Mouse (Mus musculus) CH12.LX (cell line): ENCODE data around the gene Strc. TPM values are rescaled to one million over a fixed set of nuclear protein-coding genes. Genes with fewer than 3 reads are reported as not detected.
A peak's percentile ranks its signal among the peaks of the same experiment; 100 is the strongest.

Experiments
- DNase-seq: peaks from one replicate; pipeline ENCODE4 v3.0.0-alpha.2; 2013; ENCODE audit errors: extremely low read depth
- H3K27ac ChIP-seq: 2 replicates; pipeline ENCODE4 v1.5.1; 2012; ENCODE audit warnings: low read depth, mild to moderate bottlenecking, control low read depth, moderate library complexity; ENCODE audit not compliant: insufficient read depth
- H3K27me3 ChIP-seq: replicated peaks from 2 replicates; pipeline ENCODE3; 2012; ENCODE audit warnings: inconsistent platforms
- H3K36me3 ChIP-seq, 2 experiments: replicated peaks in 1 of 2; 2 replicates each; pipeline versions ENCODE3 to v1.6.1; 2012; ENCODE audit warnings: inconsistent platforms in 1 of 2, low read length in 1 of 2, mild to moderate bottlenecking in 1 of 2, mixed read lengths in 1 of 2, moderate library complexity in 1 of 2; ENCODE audit not compliant: control insufficient read depth in 1 of 2, insufficient read depth in 1 of 2
- H3K4me1 ChIP-seq, 2 experiments: 2 replicates each; pipeline ENCODE4 v1.6.1; 2012; ENCODE audit warnings: inconsistent platforms in 1 of 2, moderate library complexity in 1 of 2; ENCODE audit not compliant: insufficient read depth in 2 of 2, control insufficient read depth in 1 of 2
- H3K4me2 ChIP-seq: 2 replicates; pipeline ENCODE4 v1.6.1; 2012; ENCODE audit warnings: low read depth, mild to moderate bottlenecking, control low read depth; ENCODE audit not compliant: poor library complexity, insufficient read depth, severe bottlenecking
- H3K4me3 ChIP-seq, 3 experiments: fragments of 150-350 bp in 1 of 3; sonication (generic) in 1 of 3; replicated peaks in 1 of 3; 2 replicates each; pipeline versions ENCODE3 to v1.5.1; 2011 to 2012; ENCODE audit warnings: low read depth in 2 of 3, low read length in 2 of 3, mild to moderate bottlenecking in 2 of 3, moderate library complexity in 2 of 3, control low read depth in 1 of 3, improper control_type of control experiment in 1 of 3, inconsistent platforms in 1 of 3, mixed read lengths in 1 of 3; ENCODE audit not compliant: poor library complexity in 1 of 3
- H3K79me2 ChIP-seq: replicated peaks from 2 replicates; pipeline ENCODE4 v1.6.1; 2012; ENCODE audit warnings: mild to moderate bottlenecking, moderate library complexity; ENCODE audit not compliant: control insufficient read depth, poor library complexity, insufficient read depth, severe bottlenecking; ENCODE audit errors: extremely low read depth
- H3K9ac ChIP-seq: 2 replicates; pipeline ENCODE4 v1.6.1; 2012; ENCODE audit warnings: low read depth, mild to moderate bottlenecking, control low read depth, moderate library complexity; ENCODE audit not compliant: insufficient read depth
- H3K9me3 ChIP-seq: replicated peaks from 2 replicates; pipeline ENCODE3; 2012; ENCODE audit warnings: low read length, inconsistent platforms, mixed read lengths
- CHD1 ChIP-seq: IDR thresholded peaks from 2 replicates; pipeline ENCODE4 v1.6.1; 2012; ENCODE audit warnings: low read depth, low read length, improper control_type of control experiment, inconsistent platforms
- CHD2 ChIP-seq: IDR thresholded peaks from 2 replicates; pipeline ENCODE4 v1.6.1; 2011; ENCODE audit warnings: low read length, improper control_type of control experiment
- CTCF ChIP-seq, 2 experiments: IDR thresholded peaks in 1 of 2; conservative IDR thresholded peaks in 1 of 2; 2 replicates each; pipeline ENCODE4 v1.5.1; 2011 to 2012; ENCODE audit warnings: low read depth in 2 of 2, low read length in 2 of 2, improper control_type of control experiment in 1 of 2, inconsistent platforms in 1 of 2, mild to moderate bottlenecking in 1 of 2, moderate library complexity in 1 of 2
- E2F4 ChIP-seq: IDR thresholded peaks from 2 replicates; pipeline ENCODE4 v1.6.1; 2011; ENCODE audit warnings: low read depth, low read length, improper control_type of control experiment; ENCODE audit not compliant: insufficient replicate concordance
- EP300 ChIP-seq: IDR thresholded peaks from 2 replicates; pipeline ENCODE4 v1.6.1; 2011; ENCODE audit warnings: low read length, improper control_type of control experiment
- ETS1 ChIP-seq: conservative IDR thresholded peaks from 2 replicates; pipeline ENCODE4 v1.6.1; 2012; ENCODE audit warnings: low read depth, mild to moderate bottlenecking, inconsistent platforms, low read length, improper control_type of control experiment, moderate library complexity
- GABPA ChIP-seq: IDR thresholded peaks from 2 replicates; pipeline ENCODE4 v1.6.1; 2012; ENCODE audit warnings: low read depth, low read length, improper control_type of control experiment, inconsistent platforms; ENCODE audit not compliant: insufficient replicate concordance
- IRF4 ChIP-seq: IDR thresholded peaks from 2 replicates; pipeline ENCODE4 v1.6.1; 2014; ENCODE audit warnings: low read depth, mild to moderate bottlenecking, inconsistent platforms, low read length, improper control_type of control experiment
- JUND ChIP-seq: conservative IDR thresholded peaks from 2 replicates; pipeline ENCODE4 v1.6.1; 2011; ENCODE audit warnings: low read depth, low read length, improper control_type of control experiment
- KAT2A ChIP-seq: IDR thresholded peaks from 2 replicates; pipeline ENCODE4 v1.6.1; 2012; ENCODE audit warnings: low read length, improper control_type of control experiment, inconsistent platforms; ENCODE audit not compliant: insufficient replicate concordance
- MAFK ChIP-seq: IDR thresholded peaks from 2 replicates; pipeline ENCODE4 v1.6.1; 2011; ENCODE audit warnings: low read length, improper control_type of control experiment; ENCODE audit not compliant: insufficient replicate concordance
- MAX ChIP-seq: IDR thresholded peaks from 2 replicates; pipeline ENCODE4 v1.6.1; 2011; ENCODE audit warnings: low read length, improper control_type of control experiment
- MAZ ChIP-seq: IDR thresholded peaks from 2 replicates; pipeline ENCODE4 v1.6.1; 2012; ENCODE audit warnings: low read depth, mild to moderate bottlenecking, inconsistent platforms, low read length, improper control_type of control experiment, moderate library complexity
- MXI1 ChIP-seq: IDR thresholded peaks from 2 replicates; pipeline ENCODE4 v1.6.1; 2011; ENCODE audit warnings: mild to moderate bottlenecking, low read depth, low read length, improper control_type of control experiment
- MYC ChIP-seq: IDR thresholded peaks from 2 replicates; pipeline ENCODE4 v1.6.1; 2011; ENCODE audit warnings: low read depth, mild to moderate bottlenecking, improper control_type of control experiment, low read length
- NRF1 ChIP-seq: IDR thresholded peaks from 2 replicates; pipeline ENCODE4 v1.6.1; 2014; ENCODE audit warnings: low read depth, mild to moderate bottlenecking, inconsistent platforms, low read length, improper control_type of control experiment, moderate library complexity
- PAX5 ChIP-seq: IDR thresholded peaks from 2 replicates; pipeline ENCODE4 v1.6.1; 2012; ENCODE audit warnings: low read length, inconsistent platforms, mixed read lengths
- POLR2A ChIP-seq: IDR thresholded peaks from 2 replicates; pipeline ENCODE4 v1.6.1; 2011; ENCODE audit warnings: low read depth, mild to moderate bottlenecking, improper control_type of control experiment, low read length
- POLR2AphosphoS2 ChIP-seq: IDR thresholded peaks from 2 replicates; pipeline ENCODE4 v1.6.1; 2011; ENCODE audit warnings: low read depth, low read length, improper control_type of control experiment
- RAD21 ChIP-seq: IDR thresholded peaks from 2 replicates; pipeline ENCODE4 v1.6.1; 2011; ENCODE audit warnings: low read depth, mild to moderate bottlenecking, low read length, improper control_type of control experiment, moderate library complexity
- SIN3A ChIP-seq: IDR thresholded peaks from 2 replicates; pipeline ENCODE4 v1.6.1; 2012; ENCODE audit warnings: low read length, improper control_type of control experiment, inconsistent platforms
- SMC3 ChIP-seq: IDR thresholded peaks from 2 replicates; pipeline ENCODE4 v1.6.1; 2011; ENCODE audit warnings: low read depth, low read length, improper control_type of control experiment
- TBP ChIP-seq: conservative IDR thresholded peaks from 2 replicates; pipeline ENCODE4 v1.6.1; 2011; ENCODE audit warnings: low read depth, low read length, improper control_type of control experiment
- UBTF ChIP-seq: IDR thresholded peaks from 2 replicates; pipeline ENCODE4 v1.6.1; 2012; ENCODE audit warnings: low read depth, mild to moderate bottlenecking, inconsistent platforms, low read length, improper control_type of control experiment, moderate library complexity
- USF1 ChIP-seq: IDR thresholded peaks from 2 replicates; pipeline ENCODE4 v1.6.1; 2014; ENCODE audit warnings: low read depth, mild to moderate bottlenecking, inconsistent platforms, low read length, improper control_type of control experiment
- USF2 ChIP-seq: conservative IDR thresholded peaks from 2 replicates; pipeline ENCODE4 v1.6.1; 2011; ENCODE audit warnings: low read depth, low read length, improper control_type of control experiment
- ZC3H11A ChIP-seq: IDR thresholded peaks from 2 replicates; pipeline ENCODE4 v1.6.1; 2012; ENCODE audit warnings: low read depth, mild to moderate bottlenecking, inconsistent platforms, low read length, improper control_type of control experiment
- ZKSCAN1 ChIP-seq: IDR thresholded peaks from 2 replicates; pipeline ENCODE4 v1.6.1; 2012; ENCODE audit warnings: low read depth, inconsistent platforms, low read length, improper control_type of control experiment, borderline replicate concordance
- ZMIZ1 ChIP-seq: IDR thresholded peaks from 2 replicates; pipeline ENCODE4 v1.6.1; 2012; ENCODE audit warnings: low read depth, mild to moderate bottlenecking, inconsistent platforms, low read length, improper control_type of control experiment
- ZNF384 ChIP-seq: IDR thresholded peaks from 2 replicates; pipeline ENCODE4 v1.6.1; 2012; ENCODE audit warnings: low read depth, low read length, improper control_type of control experiment, inconsistent platforms
- dilution Hi-C: fragments of 300-500 bp; cut with MboI; formaldehyde crosslinking; loops from 2 replicates; pipeline ENCODE4 v1.14.3; 2020; ENCODE audit warnings: low sequenced_read_pairs; ENCODE audit not compliant: extremely low pct_unique_long_range_greater_than_20kb, extremely low pct_ligation_motif_present
- in situ Hi-C: fragments of 300-500 bp; cut with MboI; formaldehyde crosslinking; loops from 3 replicates; pipeline ENCODE4 v1.14.3; 2019; ENCODE audit warnings: low sequenced_read_pairs, low pct_ligation_motif_present, low pct_unique_long_range_greater_than_20kb, mixed read lengths
- polyA plus RNA-seq: library from polyadenylated mRNA; unstranded; fragments of >175 nt; gene quantifications from 2 replicates; pipeline ENCODE4 v1.2.1, GENCODE M21; 2012; ENCODE audit warnings: low read depth; ENCODE audit not compliant: insufficient read length
- total RNA-seq, 2 experiments: library from RNA; depleted of rRNA; stranded (reverse); fragments of 300-350 nt in 1 of 2; fragments of >200 nt in 1 of 2; gene quantifications; 2 replicates each; pipeline ENCODE4 v1.2.3; 2012 to 2014

Gene Strc
- total and polyA plus RNA-seq, 3 experiments: 1.6 to 9.2 (median 6.3) TPM

DNA sequence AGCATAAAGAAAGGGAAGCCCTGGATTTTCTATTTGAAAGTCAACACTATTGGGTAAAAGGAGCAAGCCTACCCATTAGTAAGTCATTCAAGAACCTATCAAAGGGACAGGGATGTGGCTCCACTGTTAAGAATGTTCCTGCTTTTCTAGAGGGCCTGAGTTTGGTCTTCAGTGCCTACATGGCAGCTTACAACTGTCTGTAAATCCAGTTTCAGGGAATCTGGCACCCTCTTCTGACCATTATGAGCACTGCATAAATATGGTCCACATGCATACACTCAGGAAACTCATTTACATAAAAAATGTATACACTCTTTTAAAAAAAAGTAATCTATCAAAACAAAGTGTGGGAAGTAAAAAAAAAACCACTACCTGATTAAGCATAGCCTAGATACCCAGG is 47.9 kb downstream of the Strc start:
- Histone ChIP-seq H3K4me1 (no peaks in the 10 kb centered on the region), H3K36me3 (peaks cover 25 to 61% of the 10 kb centered on the region in 2 experiments), H3K4me3 (no peak overlapping the region), H3K9ac (no peak overlapping the region), H3K27me3 (no peaks in the 10 kb centered on the region), H3K79me2 (no peaks in the 10 kb centered on the region), H3K4me2 (no peak overlapping the region), H3K9me3 (peaks cover 2% of the 10 kb centered on the region), H3K27ac (no peak overlapping the region)
- in situ Hi-C loops: no loop called here
- dilution Hi-C loops: no loop called here
- DNase-seq: no peak
- TF ChIP-seq E2F4 (no peak), MXI1 (no peak), MYC (no peak), GABPA (no peak), USF2 (no peak), MAX (no peak), IRF4 (no peak), POLR2A (no peak), PAX5 (no peak), ETS1 (no peak), JUND (no peak), ZC3H11A (no peak), SIN3A (no peak), CTCF (conservative IDR thresholded peaks at IDR 0.05 in 1 of 2, IDR thresholded peaks at IDR 0.05 in 1 of 2; ENCODE audit: low read depth in 2 of 2, low read length in 2 of 2) (peak in 1 of 2 experiments; percentile 46; a peak in 2 of 4 replicates), USF1 (no peak), UBTF (no peak), MAZ (no peak), ZKSCAN1 (no peak), NRF1 (no peak), SMC3 (no peak), ZNF384 (0 out of 2 replicates have a peak, but pooled peaks have one; percentile 10), KAT2A (no peak), RAD21 (peak; percentile 41)

DNA sequence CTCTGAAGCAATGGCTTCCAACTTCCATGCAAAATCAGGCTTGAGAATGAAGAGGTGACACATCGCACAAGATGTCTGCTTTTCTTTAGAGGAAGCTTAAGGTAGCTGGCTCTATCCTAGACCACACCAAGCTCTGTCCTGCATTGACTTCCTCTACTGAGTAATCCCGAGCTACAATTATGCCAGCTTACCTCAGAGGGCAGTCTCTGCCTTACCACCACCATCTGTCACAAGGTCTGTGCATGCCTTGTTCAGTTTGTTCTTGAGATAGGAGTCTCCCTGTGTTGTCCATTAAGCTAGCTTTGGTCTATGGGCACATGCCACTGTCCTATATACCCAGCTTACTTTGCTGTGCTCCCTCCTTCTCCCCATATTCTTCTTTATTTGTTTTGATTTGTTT is 57.5 kb downstream of the Strc start:
- Histone ChIP-seq H3K27ac (no peak overlapping the region), H3K4me1 (no peaks in the 10 kb centered on the region)
- TF ChIP-seq GABPA (no peak), ZKSCAN1 (no peak), EP300 (no peak), MAFK (no peak), JUND (no peak), ZNF384 (no peak), POLR2A (no peak), POLR2AphosphoS2 (no peak), UBTF (no peak), TBP (no peak), SIN3A (no peak), KAT2A (no peak), RAD21 (no peak), ZMIZ1 (no peak), CHD1 (no peak), MAX (no peak), CHD2 (no peak), MAZ (no peak)
- TF ChIP-seq, all 38 proteins: peak for 0
- H3K9ac ChIP-seq: no peak overlapping the region
- H3K27me3 ChIP-seq: no peaks in the 10 kb centered on the region
- H3K4me2 ChIP-seq: no peak overlapping the region
- H3K4me3 ChIP-seq: no peak overlapping the region
- no peak for DNase-seq
- dilution Hi-C loops (no loop called here), in situ Hi-C loops (no loop called here)
- H3K36me3 ChIP-seq: peaks cover 33 to 59% of the 10 kb centered on the region in 2 experiments
- no peaks in the 10 kb centered on the region for H3K9me3 ChIP-seq
- H3K79me2 ChIP-seq: no peaks in the 10 kb centered on the region
